ENCODE assay signal across 26 mouse cellular contexts in the genomic region with DNA sequence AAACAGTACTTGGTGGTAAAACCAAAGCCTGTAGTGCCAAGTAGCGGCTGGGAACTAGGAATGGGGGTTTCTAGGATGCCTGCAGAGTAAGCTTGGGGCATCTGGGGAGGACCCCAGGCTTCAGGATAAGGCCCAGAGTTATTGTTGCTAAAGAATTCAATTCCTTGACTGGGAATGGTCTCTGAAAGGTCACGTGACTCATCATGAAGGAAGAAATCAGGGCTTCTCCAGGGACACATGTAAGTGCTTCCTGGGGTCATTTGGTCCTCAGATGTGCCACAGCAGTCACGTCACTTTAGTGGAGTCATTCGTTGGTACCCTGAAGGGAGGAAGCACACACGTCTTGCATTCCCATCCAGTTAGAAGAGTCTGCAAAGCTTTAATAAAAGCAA.
"Had no signal": no experiment of that assay in that cellular context is flagged by ENCODE, and none has a peak within 500 bp of the region (broad histone marks: within the 10 kb centered on the region; RNA-seq: fewer than 3 reads in every experiment).

No protein-coding gene starts in this region.

- H3K9me3 ChIP-seq: embryonic facial prominence, embryonic 10.5 days; embryonic facial prominence, embryonic 12.5 days; embryonic facial prominence, embryonic 13.5 days; embryonic facial prominence, embryonic 15.5 days; forebrain, embryonic 10.5 days; forebrain, embryonic 12.5 days; forebrain, embryonic 13.5 days; forebrain, embryonic 15.5 days had no signal

- H3K27me3 ChIP-seq: embryonic facial prominence, embryonic 12.5 days; embryonic facial prominence, embryonic 13.5 days; embryonic facial prominence, embryonic 15.5 days; forebrain, embryonic 12.5 days; forebrain, embryonic 13.5 days; forebrain, embryonic 15.5 days had no signal

- H3K9ac ChIP-seq: embryonic facial prominence, embryonic 12.5 days; embryonic facial prominence, embryonic 13.5 days; embryonic facial prominence, embryonic 15.5 days; forebrain, embryonic 12.5 days; forebrain, embryonic 13.5 days; forebrain, embryonic 15.5 days; forebrain, postnatal 0 days had no signal

- H3K4me3 ChIP-seq: embryonic facial prominence, embryonic 10.5 days; embryonic facial prominence, embryonic 12.5 days; embryonic facial prominence, embryonic 13.5 days; embryonic facial prominence, embryonic 15.5 days; erythroblast, embryonic 14.5 days; forebrain, embryonic 10.5 days; forebrain, embryonic 12.5 days; forebrain, embryonic 13.5 days; forebrain, embryonic 15.5 days; gastrocnemius, adult 2 months; heart, adult 2 months had no signal

- DNase-seq: cerebellum, adult 9-10 months; cerebellum, adult 9-11 months; cerebellum, postnatal 10 days; cerebellum, postnatal 14 days; cerebellum, postnatal 25 days; cerebellum, postnatal 36 days; embryo, embryonic 11 days; forebrain, postnatal 0 days; gastrocnemius, adult 2 months; gastrocnemius, postnatal 10 days; gastrocnemius, postnatal 14 days; gastrocnemius, postnatal 25 days; gastrocnemius, postnatal 36 days; heart, adult 18-20 months; heart, adult 2 months had no signal

- H3K4me2 ChIP-seq: embryonic facial prominence, embryonic 12.5 days; embryonic facial prominence, embryonic 13.5 days; embryonic facial prominence, embryonic 15.5 days; forebrain, embryonic 12.5 days; forebrain, embryonic 13.5 days; forebrain, embryonic 15.5 days had no signal

- H3K4me1 ChIP-seq: embryonic facial prominence, embryonic 10.5 days; embryonic facial prominence, embryonic 12.5 days; embryonic facial prominence, embryonic 13.5 days; embryonic facial prominence, embryonic 15.5 days; forebrain, embryonic 10.5 days; forebrain, embryonic 12.5 days; forebrain, embryonic 13.5 days had no signal

- H3K27ac ChIP-seq: embryonic facial prominence, embryonic 10.5 days; embryonic facial prominence, embryonic 12.5 days; embryonic facial prominence, embryonic 13.5 days; embryonic facial prominence, embryonic 15.5 days; forebrain, embryonic 10.5 days; forebrain, embryonic 12.5 days; forebrain, embryonic 13.5 days; forebrain, embryonic 15.5 days; gastrocnemius, adult 2 months; heart, adult 2 months had no signal

- ATAC-seq: forebrain, embryonic 13.5 days; forebrain, embryonic 14.5 days; forebrain, embryonic 15.5 days; forebrain, embryonic 16.5 days; forebrain, postnatal 0 days had no signal

- H3K36me3 ChIP-seq: embryonic facial prominence, embryonic 10.5 days; embryonic facial prominence, embryonic 12.5 days; embryonic facial prominence, embryonic 13.5 days; embryonic facial prominence, embryonic 15.5 days; forebrain, embryonic 10.5 days; forebrain, embryonic 12.5 days; forebrain, embryonic 15.5 days had no signal
